Mouse (Mus musculus) heart, adult 2 months (tissue): ENCODE results near the gene Bach2. TPM values are rescaled to one million over a fixed set of nuclear protein-coding genes. Genes with fewer than 3 reads are reported as not detected.

Experiments
- DNase-seq, 2 experiments: peaks; one replicate each; pipeline ENCODE4 v3.0.0; 2021
- H3K27ac ChIP-seq: fragments of 200-600 bp; 2 replicates; pipeline ENCODE4 v1.8.1; 2022
- H3K27me3 ChIP-seq: fragments of 200-500 bp; 2 replicates; pipeline ENCODE4 v1.6.1; 2012; ENCODE audit warnings: mild to moderate bottlenecking, low read length, inconsistent platforms, mixed read lengths; ENCODE audit not compliant: control insufficient read depth, insufficient read depth
- H3K36me3 ChIP-seq: fragments of 200-500 bp; 2 replicates; pipeline ENCODE4 v1.6.1; 2012; ENCODE audit warnings: low read length, inconsistent platforms; ENCODE audit not compliant: control insufficient read depth, insufficient read depth
- H3K4me1 ChIP-seq: fragments of 200-500 bp; 2 replicates; pipeline ENCODE4 v1.6.1; 2011; ENCODE audit warnings: low read length; ENCODE audit not compliant: control insufficient read depth, insufficient read depth
- H3K4me3 ChIP-seq: fragments of 200-600 bp; 2 replicates; pipeline ENCODE4 v1.8.1; 2022
- H3K79me2 ChIP-seq: fragments of 200-500 bp; replicated peaks from 2 replicates; pipeline ENCODE4 v1.6.1; 2012; ENCODE audit warnings: mild to moderate bottlenecking, inconsistent platforms, low read length, moderate library complexity, mixed read lengths; ENCODE audit not compliant: control insufficient read depth, insufficient read depth
- H3K9ac ChIP-seq: fragments of 200-500 bp; 2 replicates; pipeline ENCODE4 v1.6.1; 2012; ENCODE audit warnings: low read depth, mild to moderate bottlenecking, control low read depth, inconsistent platforms, low read length, mixed read lengths
- CTCF ChIP-seq: fragments of 200-600 bp; IDR thresholded peaks from 2 replicates; pipeline ENCODE4 v1.8.1; 2022; ENCODE audit warnings: antibody characterized with exemption, mild to moderate bottlenecking, moderate library complexity
- EP300 ChIP-seq: fragments of 200-500 bp; IDR thresholded peaks from 2 replicates; pipeline ENCODE4 v1.6.1; 2011; ENCODE audit warnings: low read depth, low read length, control low read depth; ENCODE audit not compliant: insufficient read depth
- POLR2A ChIP-seq: fragments of 200-500 bp; IDR thresholded peaks from 2 replicates; pipeline ENCODE4 v1.6.1; 2011; ENCODE audit warnings: mild to moderate bottlenecking, low read depth, low read length, control low read depth; ENCODE audit not compliant: insufficient read depth
- WGBS: fragments of 180-500 bp; shearing (Covaris S2); methylation state at CpG from one replicate; pipeline ENCODE4 v1.1.7; 2018; 5-methylcytosine and 5-hydroxymethylcytosine counted together
- intact Hi-C: fragments of 180-260 bp; cut with DNase I; formaldehyde crosslinking; loops from one replicate; pipeline ENCODE4 v1.15.1; 2025
- polyA plus RNA-seq: library from polyadenylated mRNA; depleted of rRNA; stranded (reverse); fragments of >200 nt; gene quantifications from 2 replicates; pipeline ENCODE4 v1.2.3, GENCODE M21; 2012
- total RNA-seq, 2 experiments: library from RNA; stranded (reverse); gene quantifications; 2 replicates each; pipeline ENCODE4 v1.2.3; 2021

Gene Bach2
- total and polyA plus RNA-seq, 3 experiments, result 2.4 to 4.2 (median 3.9) TPM

- no peak overlapping the region; the same call in 1 of the 2 replicates for H3K27ac ChIP-seq
- no peaks in the 10 kb centered on the region for H3K79me2 ChIP-seq
- no peak for TF ChIP-seq EP300
- TF ChIP-seq POLR2A, result no peak
- TF ChIP-seq CTCF, result no peak
- no peak overlapping the region for H3K4me3 ChIP-seq
- intact Hi-C loops, result no loop called here
- H3K27me3 ChIP-seq, result no peaks in the 10 kb centered on the region
- 22% methylated on average over 4 of the region's 4 CpGs for WGBS
- no peak for DNase-seq
- H3K4me1 ChIP-seq, result peaks cover 14% of the 10 kb centered on the region
- no peak overlapping the region for H3K9ac ChIP-seq
- H3K36me3 ChIP-seq, result no peaks in the 10 kb centered on the region
Observed at GRCm38 (mm10) chr4:32352842-32353241, 114.2 kb downstream of the Bach2 start.

- WGBS, result 67% methylated on average over 12 of the region's 12 CpGs
- TF ChIP-seq CTCF (no peak), EP300 (no peak), POLR2A (no peak)
- intact Hi-C loops, result no loop called here
- no peak for DNase-seq
- Histone ChIP-seq H3K27ac (no peak overlapping the region), H3K4me3 (no peak overlapping the region), H3K9ac (no peak overlapping the region), H3K4me1 (peaks cover 30% of the 10 kb centered on the region), H3K79me2 (no peaks in the 10 kb centered on the region), H3K36me3 (no peaks in the 10 kb centered on the region), H3K27me3 (no peaks in the 10 kb centered on the region)
Observed at GRCm38 (mm10) chr4:32355935-32356617, 117.5 kb downstream of the Bach2 start.

GRCm38 (mm10) chr4:32357996-32358600 is 119.5 kb downstream of the Bach2 start:
- no peak for DNase-seq
- Histone ChIP-seq H3K79me2 (no peaks in the 10 kb centered on the region), H3K36me3 (no peaks in the 10 kb centered on the region), H3K27me3 (no peaks in the 10 kb centered on the region), H3K4me3 (peak overlapping the region; percentile 22; the same call in 1 of the 2 replicates), H3K27ac (peak overlapping the region; percentile 82), H3K4me1 (peaks cover 21% of the 10 kb centered on the region), H3K9ac (no peak overlapping the region)
- 50% methylated on average over 12 of the region's 12 CpGs for WGBS
- TF ChIP-seq POLR2A, result no peak
- TF ChIP-seq EP300, result no peak
- peak; percentile 42 for TF ChIP-seq CTCF
- intact Hi-C loops, result loop anchor here (2.0 kb wide), 2 partner anchors 21 to 29 kb away; no protein-coding TSS in a partner anchor

- Histone ChIP-seq H3K79me2 (no peaks in the 10 kb centered on the region), H3K36me3 (no peaks in the 10 kb centered on the region), H3K27ac (peak overlapping the region; percentile 82), H3K4me1 (peaks cover 23% of the 10 kb centered on the region), H3K9ac (no peak overlapping the region), H3K4me3 (peak overlapping the region; percentile 22), H3K27me3 (no peaks in the 10 kb centered on the region)
- intact Hi-C loops, result loop anchor here (2.0 kb wide), 2 partner anchors 22 to 28 kb away; no protein-coding TSS in a partner anchor
- peak; percentile 42 to 52 for DNase-seq
- 33% methylated on average over 12 of the region's 12 CpGs for WGBS
- no peak for TF ChIP-seq CTCF
- 0 out of 2 replicates have a peak, but pooled peaks have one; percentile 28 for TF ChIP-seq POLR2A
- 0 out of 2 replicates have a peak, but pooled peaks have one; percentile 48 for TF ChIP-seq EP300
Observed at GRCm38 (mm10) chr4:32358602-32359464, 120.2 kb downstream of the Bach2 start.

DNA sequence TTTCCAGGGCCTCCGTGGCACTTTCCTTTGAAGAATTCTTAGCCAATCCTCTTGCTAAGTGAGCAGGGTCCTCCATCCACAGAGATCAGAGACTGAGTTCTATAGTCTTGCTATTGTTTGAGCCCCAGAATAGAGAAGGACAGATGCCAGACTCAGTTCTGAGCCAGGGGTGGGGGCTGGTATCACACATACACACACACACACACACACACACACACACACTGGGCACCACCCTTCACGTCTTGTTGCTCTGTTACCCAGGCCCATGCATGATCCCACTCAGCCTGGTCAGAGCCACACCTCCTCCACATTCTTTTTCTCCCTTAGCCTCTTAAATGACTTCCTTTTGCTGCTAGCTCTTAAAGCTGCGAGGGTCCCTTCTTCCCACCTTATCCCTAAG is 121.0 kb downstream of the Bach2 start:
- Histone ChIP-seq H3K27me3 (no peaks in the 10 kb centered on the region), H3K4me1 (peaks cover 23% of the 10 kb centered on the region), H3K4me3 (no peak overlapping the region), H3K27ac (peak overlapping the region; percentile 82), H3K36me3 (no peaks in the 10 kb centered on the region), H3K79me2 (no peaks in the 10 kb centered on the region), H3K9ac (no peak overlapping the region)
- TF ChIP-seq CTCF (no peak), EP300 (no peak), POLR2A (no peak)
- intact Hi-C loops, result loop anchor here (2.0 kb wide), 2 partner anchors 23 to 27 kb away; no protein-coding TSS in a partner anchor
- DNase-seq, result no peak
- WGBS, result 48% methylated on average over 3 of the region's 3 CpGs
